Comparison of ENCODE assay signal across 8 mouse cellular contexts in genomic region chr13:47223576-47224538, GRCm38 (mm10).
DNase-seq lines count a peak whose midpoint lies in the region; ATAC-seq lines count a peak whose summit lies in the region.

No protein-coding gene starts in this region.

- intact Hi-C loops in left cerebral cortex, postnatal 25 days (cut with DNase I) = loop anchor here (2.0 kb wide), 1 partner anchor 29 kb away; no protein-coding TSS in a partner anchor

- peaks cover 7% of the 10 kb centered on the region; the same call in 1 of the 2 replicates for H3K4me1 ChIP-seq in stomach, embryonic 15.5 days

- peak; percentile 6 to 15 for DNase-seq in kidney, postnatal 36 days
- DNase-seq in kidney, adult 18-20 months = no peak
- DNase-seq in cerebellum, adult 18-20 months = peak; percentile 50 to 62
- peak; percentile 75 for DNase-seq in gastrocnemius, postnatal 25 days
- peak; percentile 23 to 78 for DNase-seq in left cerebral cortex, postnatal 25 days (ENCODE audit: low spot score in 2 of 2)
- no peak for DNase-seq in MN1 (ENCODE audit: low spot score)
- DNase-seq in testis, postnatal 10 days (ENCODE audit: low spot score) = no peak

- WGBS in stomach, embryonic 15.5 days = 64% methylated on average over 18 of the region's 18 CpGs

- no peaks in the 10 kb centered on the region for H3K9me3 ChIP-seq in stomach, embryonic 15.5 days

- no peak overlapping the region for H3K27ac ChIP-seq in stomach, embryonic 15.5 days

- no peak overlapping the region for H3K4me3 ChIP-seq in stomach, embryonic 15.5 days (replicated peaks)

- ATAC-seq in stomach, embryonic 15.5 days (ENCODE audit: insufficient read depth, low FRiP score, low read depth) = 0 out of 2 replicates have a peak, but pooled peaks have one; percentile 35

- H3K27me3 ChIP-seq in stomach, embryonic 15.5 days (replicated peaks) = no peaks in the 10 kb centered on the region

- H3K9ac ChIP-seq in stomach, embryonic 15.5 days = no peak overlapping the region

- no peaks in the 10 kb centered on the region for H3K36me3 ChIP-seq in stomach, embryonic 15.5 days

- H3K4me2 ChIP-seq in stomach, embryonic 15.5 days = no peak overlapping the region

Comparison
In these comparisons a context has a peak if more than half of its experiments do, and no peak if none do; other contexts are left out.
1. DNase-seq: peak in kidney, postnatal 36 days (2 of 2), cerebellum, adult 18-20 months (2 of 2), gastrocnemius, postnatal 25 days (single experiment) and left cerebral cortex, postnatal 25 days (2 of 2); none in kidney, adult 18-20 months (single experiment), MN1 (single experiment) and testis, postnatal 10 days (single experiment).